Mouse (Mus musculus): ENCODE measurements at regions not wholly inside any gene's neighbourhood (a gene's known extent, or its start where the extent isn't known, plus 50 kb on each side); places are given as distances from the start of the nearest gene placed in this dataset.
"Not testable (repeated sequence)": the region's sequence is repeated elsewhere in the genome, so short reads cannot be mapped to it uniquely, and the experiment has no call there.

- DNase-seq: no peak
Measured at GRCm38 (mm10) chr2:129883417-129883816, 83.1 kb downstream of the Stk35 start.

GRCm38 (mm10) chr2:129884316-129884715, 84.0 kb downstream of the Stk35 start:
- DNase-seq: no peak

- DNase-seq: no peak
Measured at GRCm38 (mm10) chr2:129885536-129885935, 85.2 kb downstream of the Stk35 start.

DNA sequence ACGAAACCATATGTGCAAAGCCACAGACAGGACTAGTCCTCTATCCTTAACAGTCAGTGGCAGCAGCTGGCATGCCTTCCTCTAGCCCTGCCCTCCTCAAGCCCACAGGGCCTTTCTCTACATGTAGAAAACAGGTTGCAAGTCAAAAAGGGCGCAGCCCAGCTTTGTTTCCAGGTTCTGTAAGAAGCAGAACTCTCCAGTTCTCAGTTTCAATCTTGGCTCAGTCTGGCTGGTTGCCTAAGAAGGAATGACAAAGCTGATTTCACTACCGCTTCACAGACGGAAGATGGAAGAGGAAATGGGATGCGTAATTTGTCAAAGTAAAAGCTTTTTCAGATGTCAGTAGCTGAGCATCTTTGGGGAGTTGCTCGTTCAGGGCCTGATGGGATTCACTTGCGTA, 92.9 kb downstream of the Stk35 start:
- peak; percentile 75 for DNase-seq

DNA sequence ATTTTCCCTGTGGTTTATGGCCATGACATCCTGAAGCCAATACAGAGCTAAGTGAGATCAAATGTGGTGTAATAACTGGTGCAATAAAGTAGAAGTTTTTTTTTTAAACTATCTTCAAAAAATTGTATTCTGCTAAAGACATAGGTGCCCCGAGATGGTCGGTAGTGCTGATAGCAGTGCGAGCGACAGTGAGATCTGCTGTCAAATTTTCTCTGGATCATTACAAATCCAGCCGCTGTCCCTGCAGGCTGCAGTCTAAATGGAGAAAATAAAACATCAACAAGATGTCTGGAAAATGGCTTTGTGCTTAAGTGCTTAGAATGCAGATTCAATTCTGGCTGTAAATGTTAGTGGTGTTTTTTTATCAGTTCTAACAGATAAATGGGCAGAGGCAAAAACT, 93.5 kb downstream of the Stk35 start:
- DNase-seq: no peak

DNA sequence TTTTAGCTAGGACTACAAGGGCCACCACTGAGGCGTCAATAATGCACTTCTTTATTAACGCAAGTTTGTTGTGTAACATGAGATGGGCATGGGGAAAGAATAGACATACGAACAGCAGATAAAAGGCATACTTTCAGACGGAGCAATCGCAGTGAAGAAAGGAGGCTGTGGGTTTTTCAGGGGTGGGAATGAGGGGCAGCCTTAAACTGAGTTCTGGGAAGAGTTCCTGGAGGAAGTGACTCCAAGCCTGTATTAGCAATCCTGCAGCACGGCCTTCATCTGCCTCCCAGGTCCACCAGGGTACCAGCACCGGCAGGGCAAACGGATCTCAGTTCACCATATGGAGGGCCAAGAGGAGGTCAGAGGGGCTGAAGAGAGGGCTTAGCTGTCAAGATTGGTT, 94.6 kb downstream of the Stk35 start:
- DNase-seq: no peak

DNA sequence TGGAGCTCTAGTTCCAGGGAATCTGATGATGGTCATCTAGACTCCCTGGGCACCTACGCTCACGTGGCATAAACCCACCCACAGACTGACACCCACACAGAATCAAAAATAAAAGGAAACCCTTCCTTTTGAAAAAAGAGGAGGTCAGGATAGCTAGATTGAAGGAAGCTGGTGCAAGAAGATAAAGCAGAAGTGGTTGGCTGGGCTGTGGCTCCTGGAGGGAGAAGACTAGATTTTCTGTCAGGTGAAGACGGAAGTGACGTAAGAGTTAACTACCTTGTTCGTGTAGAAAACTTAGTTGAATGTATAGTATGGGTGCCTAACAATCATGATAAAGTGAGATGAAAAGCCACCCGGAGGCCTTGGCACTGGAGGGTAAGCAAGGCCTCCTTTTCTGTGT, 95.1 kb downstream of the Stk35 start:
- peak; percentile 22 for DNase-seq

DNA sequence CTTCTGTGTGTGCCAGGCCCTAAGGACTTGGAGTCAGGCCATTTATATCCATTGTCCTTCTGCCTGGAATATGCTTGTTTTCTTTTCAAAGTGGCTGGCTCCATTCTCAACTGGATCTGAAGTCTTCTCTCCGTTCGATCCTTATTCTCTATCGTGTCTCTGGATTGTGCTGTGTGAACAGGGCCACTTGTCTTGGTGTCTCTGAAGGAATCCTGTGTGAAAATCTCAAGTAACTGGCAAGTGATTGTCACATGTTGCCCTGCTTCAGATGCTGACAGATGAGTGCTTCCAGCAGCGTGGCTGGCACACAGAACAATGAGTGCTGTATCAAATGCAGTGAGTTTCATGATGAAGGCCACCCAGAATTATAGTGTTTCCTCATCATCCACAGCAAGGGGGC, 96.4 kb downstream of the Stk35 start:
- DNase-seq: no peak

GRCm38 (mm10) chr2:129903383-129904135, 103.2 kb downstream of the Stk35 start:
- DNase-seq: no peak

DNA sequence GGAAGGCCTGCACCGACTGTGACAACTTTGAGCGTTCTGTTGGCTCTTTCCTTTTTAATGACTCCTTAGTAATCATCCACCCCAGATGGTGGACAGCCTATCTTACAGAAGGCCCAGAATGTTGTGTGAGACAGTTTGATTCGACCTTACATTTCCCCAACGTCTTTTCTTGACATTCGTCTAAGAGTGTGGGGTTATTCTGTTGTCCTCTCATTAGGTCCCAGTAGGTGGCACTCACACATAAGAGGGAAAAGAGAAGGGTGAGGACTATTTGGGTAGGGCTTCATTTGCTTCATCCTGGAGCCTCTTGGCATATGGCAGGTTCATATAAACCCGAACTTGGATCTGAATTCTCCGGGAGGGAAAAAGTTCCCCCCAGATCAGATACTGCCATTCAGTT, 104.4 kb downstream of the Stk35 start:
- DNase-seq: peak; percentile 30

GRCm38 (mm10) chr2:129908701-129909425, 103.3 kb upstream of the Tgm3 start:
- peak; percentile 5 for DNase-seq

- DNase-seq: no peak
Measured at GRCm38 (mm10) chr2:129911203-129911921, 100.8 kb upstream of the Tgm3 start.

DNA sequence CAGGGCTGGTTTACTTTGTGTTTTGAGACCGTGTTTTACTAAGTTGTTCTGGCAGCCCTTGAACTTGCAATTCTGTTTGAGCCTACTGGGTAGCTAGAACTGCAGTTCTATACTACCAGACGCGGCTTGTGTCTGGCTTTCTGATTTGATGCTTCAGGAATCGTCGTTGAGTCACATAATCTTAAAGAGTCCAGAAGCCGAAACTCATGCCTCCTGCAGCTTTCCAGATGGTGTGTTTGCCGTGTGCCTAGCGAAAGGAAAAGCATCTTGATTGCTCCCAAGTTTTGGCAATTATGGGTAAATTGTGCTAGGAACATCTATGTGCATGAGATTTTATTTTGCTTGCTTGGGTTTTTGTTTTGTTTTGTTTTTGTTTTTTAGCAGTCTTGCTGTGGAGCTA, 99.6 kb upstream of the Tgm3 start:
- DNase-seq: no peak

- DNase-seq: no peak
Measured at GRCm38 (mm10) chr2:129914261-129914660, 97.9 kb upstream of the Tgm3 start.

DNA sequence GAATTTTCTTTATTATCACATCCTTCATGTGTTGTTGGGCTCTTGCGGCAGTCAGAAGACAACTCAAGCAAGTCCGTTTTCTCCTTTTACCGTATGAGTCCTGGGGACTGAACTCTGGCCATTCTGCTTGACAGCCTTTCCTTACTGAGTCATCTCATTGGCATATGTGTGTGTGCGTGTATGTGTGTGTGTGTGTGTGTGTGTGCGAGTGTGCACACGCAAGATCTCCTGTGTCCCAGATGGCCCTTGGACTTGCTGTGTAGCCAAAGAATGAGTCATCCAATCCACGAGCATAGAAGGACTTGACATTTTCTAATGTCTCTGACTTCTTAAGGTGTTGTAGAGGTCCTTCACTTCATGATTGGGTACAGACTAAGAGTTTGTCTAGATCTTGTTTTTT, 95.7 kb upstream of the Tgm3 start:
- no peak for DNase-seq

GRCm38 (mm10) chr2:129918141-129918790, 93.9 kb upstream of the Tgm3 start:
- DNase-seq: no peak

DNA sequence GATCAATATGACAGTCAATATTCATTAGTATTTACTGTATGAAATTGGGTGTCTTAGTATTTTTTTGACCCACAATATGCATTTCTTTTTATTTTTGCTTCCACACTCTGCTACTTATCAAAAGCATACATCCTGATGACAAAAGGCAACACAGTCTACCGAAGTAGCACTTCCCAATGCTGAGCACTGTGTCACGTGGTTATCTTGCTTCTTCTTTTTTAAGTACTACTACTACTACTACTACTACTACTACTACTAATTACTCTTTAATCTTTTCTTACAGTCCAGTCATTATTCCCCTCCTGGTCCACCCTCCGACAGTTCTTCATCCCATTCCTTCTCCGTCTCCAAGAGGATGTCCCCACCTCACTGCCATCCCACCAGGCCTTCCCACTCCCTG, 92.6 kb upstream of the Tgm3 start:
- no peak for DNase-seq

- DNase-seq: no peak
Measured at GRCm38 (mm10) chr2:129927218-129927617, 84.9 kb upstream of the Tgm3 start.

DNA sequence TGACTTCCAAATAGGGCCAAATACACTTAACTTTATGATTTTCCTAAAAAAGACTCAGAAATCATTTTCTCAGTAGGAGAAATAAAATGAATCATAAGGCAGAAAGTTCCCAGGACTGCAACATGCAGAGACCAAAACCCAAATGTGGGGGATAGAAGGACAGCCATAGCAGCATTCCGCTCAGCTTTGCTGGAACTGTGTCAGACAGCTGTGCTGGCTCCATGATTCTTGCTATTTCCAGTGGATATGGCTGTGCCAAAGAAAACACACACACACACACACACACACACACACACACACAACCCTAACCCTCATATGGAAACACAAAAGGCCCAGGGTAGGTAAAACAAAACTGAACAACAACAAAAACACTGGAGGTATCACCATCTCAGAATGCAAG, 78.6 kb upstream of the Tgm3 start:
- no peak for DNase-seq

GRCm38 (mm10) chr2:129942824-129943223, 69.3 kb upstream of the Tgm3 start:
- peak; percentile 50 for DNase-seq

GRCm38 (mm10) chr2:129947847-129948553, 64.1 kb upstream of the Tgm3 start:
- DNase-seq: peak; percentile 14

- not testable (repeated sequence) for DNase-seq
Measured at GRCm38 (mm10) chr2:129949786-129950185, 62.4 kb upstream of the Tgm3 start.

GRCm38 (mm10) chr2:129952486-129952885, 59.7 kb upstream of the Tgm3 start:
- DNase-seq: no peak

Data from lung, postnatal 36 days (tissue).